8 mouse cellular contexts compared by ENCODE assay signal in genomic region chr5:34170726-34171125, GRCm38 (mm10). TPM values are rescaled to one million over a fixed set of nuclear protein-coding genes. Genes with fewer than 3 reads are reported as not detected.
DNase-seq lines count a peak whose midpoint lies in the region; ATAC-seq and TF ChIP-seq lines count a peak whose summit lies in the region.
"Had no signal": no experiment of that assay in that cellular context is flagged by ENCODE, and none has a peak within 500 bp of the region (broad histone marks: within the 10 kb centered on the region; RNA-seq: fewer than 3 reads in every experiment).

No protein-coding gene starts in this region.

- DNase-seq in ES-E14 (ENCODE audit: low read depth, low spot score), result no peak
- DNase-seq in neural tube, embryonic 10.5 days (ENCODE audit: extremely low spot score, low spot score), result no peak

- no peak overlapping the region for H3K4me2 ChIP-seq in intestine, embryonic 15.5 days (replicated peaks)
- no peak overlapping the region for H3K4me2 ChIP-seq in intestine, postnatal 0 days (replicated peaks; ENCODE audit: low read depth)
- H3K4me2 ChIP-seq in liver, embryonic 12.5 days, result no peak overlapping the region

- H3K27me3 ChIP-seq in intestine, embryonic 15.5 days (replicated peaks), result no peaks in the 10 kb centered on the region
- H3K27me3 ChIP-seq in intestine, postnatal 0 days (replicated peaks; ENCODE audit: control insufficient read depth, insufficient read depth, low read length), result no peaks in the 10 kb centered on the region
- H3K27me3 ChIP-seq in liver, embryonic 12.5 days (replicated peaks), result no peaks in the 10 kb centered on the region

- H3K4me3 ChIP-seq in intestine, embryonic 15.5 days (replicated peaks), result no peak overlapping the region
- no peak overlapping the region for H3K4me3 ChIP-seq in intestine, postnatal 0 days (ENCODE audit: low read depth, low read length)
- no peak overlapping the region for H3K4me3 ChIP-seq in ES-E14 (ENCODE audit: insufficient read depth in 1 of 2, low read depth in 1 of 2, low read length in 2 of 2, poor library complexity in 1 of 2, severe bottlenecking in 1 of 2)
- H3K4me3 ChIP-seq in brown adipose tissue, adult 24 weeks (ENCODE audit: insufficient read depth, low read depth, low read length), result no peak overlapping the region
- H3K4me3 ChIP-seq in liver, embryonic 12.5 days, result no peak overlapping the region

- H3K27ac ChIP-seq in intestine, embryonic 15.5 days, result peak overlapping the region; percentile 37; the same call in 1 of the 2 replicates
- H3K27ac ChIP-seq in intestine, postnatal 0 days (ENCODE audit: low read depth, low read length), result no peak overlapping the region
- H3K27ac ChIP-seq in ES-E14 (ENCODE audit: insufficient read depth, low read depth, low read length, poor library complexity, severe bottlenecking), result no peak overlapping the region
- peak overlapping the region; percentile 82 for H3K27ac ChIP-seq in brown adipose tissue, adult 24 weeks (replicated peaks; ENCODE audit: low read depth, low read length)
- H3K27ac ChIP-seq in liver, embryonic 12.5 days, result peak overlapping the region; percentile 86; the same call in 1 of the 2 replicates

- H3K4me1 ChIP-seq in intestine, embryonic 15.5 days (replicated peaks), result no peaks in the 10 kb centered on the region
- no peaks in the 10 kb centered on the region; the same call in 1 of the 2 replicates for H3K4me1 ChIP-seq in intestine, postnatal 0 days (replicated peaks; ENCODE audit: control insufficient read depth, insufficient read depth, low read length)
- peaks cover 11 to 14% of the 10 kb centered on the region in 2 experiments for H3K4me1 ChIP-seq in ES-E14 (ENCODE audit: control insufficient read depth in 2 of 2, insufficient read depth in 2 of 2, low read length in 2 of 2, poor library complexity in 1 of 2)
- no peaks in the 10 kb centered on the region for H3K4me1 ChIP-seq in brown adipose tissue, adult 24 weeks (ENCODE audit: control insufficient read depth, insufficient read depth, insufficient read length, low read length)
- peaks cover 25% of the 10 kb centered on the region for H3K4me1 ChIP-seq in liver, embryonic 12.5 days

- no peak for ATAC-seq in intestine, embryonic 15.5 days
- no peak for ATAC-seq in intestine, postnatal 0 days
- ATAC-seq in liver, embryonic 12.5 days, result no peak
- ATAC-seq in megakaryocyte-erythroid progenitor cell, adult 5-6 weeks (replicated peaks; ENCODE audit: low FRiP score, low TSS enrichment, poor library complexity, severe bottlenecking), result no peak

- H3K9me3 ChIP-seq in intestine, embryonic 15.5 days, result no peaks in the 10 kb centered on the region
- no peaks in the 10 kb centered on the region for H3K9me3 ChIP-seq in intestine, postnatal 0 days (ENCODE audit: control insufficient read depth)
- no peaks in the 10 kb centered on the region for H3K9me3 ChIP-seq in ES-E14 (ENCODE audit: control insufficient read depth, insufficient read depth, low read depth, low read length)
- H3K9me3 ChIP-seq in liver, embryonic 12.5 days (replicated peaks), result no peaks in the 10 kb centered on the region
- H3K9me3 ChIP-seq: forebrain, embryonic 10.5 days had no signal

- no peaks in the 10 kb centered on the region for H3K36me3 ChIP-seq in intestine, embryonic 15.5 days
- H3K36me3 ChIP-seq in intestine, postnatal 0 days (ENCODE audit: control insufficient read depth, insufficient read depth), result peaks cover 25% of the 10 kb centered on the region
- no peaks in the 10 kb centered on the region for H3K36me3 ChIP-seq in ES-E14 (ENCODE audit: control insufficient read depth, insufficient read depth, low read length, poor library complexity, severe bottlenecking)
- peaks cover 5% of the 10 kb centered on the region for H3K36me3 ChIP-seq in liver, embryonic 12.5 days

- WGBS in intestine, embryonic 15.5 days, result 62% methylated on average over 4 of the region's 4 CpGs
- WGBS in intestine, postnatal 0 days, result 63% methylated on average over 4 of the region's 4 CpGs
- WGBS in liver, embryonic 12.5 days (ENCODE audit: insufficient replicate concordance), result 54% methylated on average over 4 of the region's 4 CpGs

- in situ Hi-C loops in ES-E14 (cut with MboI; ENCODE audit: low sequenced_read_pairs in 2 of 2, unreplicated experiment in 2 of 2), result no loop called here

- no peak overlapping the region for H3K9ac ChIP-seq in intestine, embryonic 15.5 days
- no peak overlapping the region for H3K9ac ChIP-seq in intestine, postnatal 0 days (ENCODE audit: low read depth, low read length)
- 0 out of 2 replicates have a peak overlapping the region, but pooled peaks have one; percentile 33 for H3K9ac ChIP-seq in ES-E14 (ENCODE audit: insufficient read depth, low read depth, low read length, poor library complexity, severe bottlenecking)
- no peak overlapping the region for H3K9ac ChIP-seq in liver, embryonic 12.5 days

- no peak for TF ChIP-seq CTCF in intestine, postnatal 0 days (IDR thresholded peaks at IDR 0.05; ENCODE audit: low read depth)

TF ChIP-seq in ES-E14, 5 proteins besides CTCF, POLR2A, EP300 and RAD21:
- TF ChIP-seq ZC3H11A (IDR thresholded peaks at IDR 0.05; ENCODE audit: borderline replicate concordance, low read depth, low read length), result no peak
- TF ChIP-seq MAFK (IDR thresholded peaks at IDR 0.05; ENCODE audit: insufficient read depth, low read depth, low read length), result peak; percentile 75; the same call in 1 of the 2 replicates

RNA-seq across cellular contexts. Expression of gene Haus3, which starts 1.4 kb away (rescaled TPM):
- 30.1 and 34.4 TPM in 2 replicates for polyA plus RNA-seq in intestine, embryonic 15.5 days (2015; fragmentation: Nextera tagmentation; extraction: Ambion mirVana)
- polyA plus RNA-seq in intestine, postnatal 0 days (2015; fragmentation: Nextera tagmentation; extraction: Ambion mirVana), result 9.6 and 10.1 TPM in 2 replicates
- 17.6 and 26.8 TPM in 2 replicates for total RNA-seq in ES-E14 (2012; rRNA removed)
- polyA plus RNA-seq in brown adipose tissue, adult 24 weeks (2012; ENCODE audit: insufficient read depth, insufficient read length, missing spikeins), result 24.5 and 28.1 TPM in 2 replicates
- polyA plus RNA-seq in liver, embryonic 12.5 days (2016; fragmentation: Nextera tagmentation; extraction: Ambion mirVana), result 38.0 and 39.8 TPM in 2 replicates
- total RNA-seq in megakaryocyte-erythroid progenitor cell, adult 5-6 weeks (2014; fragmentation: Nextera tagmentation), result 45.3 and 52.4 TPM in 2 replicates
- 83.0 and 139 TPM in 2 replicates for total RNA-seq in megakaryocyte-erythroid progenitor cell, adult 5-6 weeks (2017)

RNA-seq across cellular contexts. Expression of gene Poln, which starts 1.5 kb away (rescaled TPM):
- 0.51 and 0.84 TPM in 2 replicates for polyA plus RNA-seq in intestine, embryonic 15.5 days (2015; fragmentation: Nextera tagmentation; extraction: Ambion mirVana)
- polyA plus RNA-seq in intestine, postnatal 0 days (2015; fragmentation: Nextera tagmentation; extraction: Ambion mirVana), result 0.41 TPM in 1 of 2 replicates, not detected in the other
- 0.18 and 0.37 TPM in 2 replicates for total RNA-seq in ES-E14 (2012; rRNA removed)
- 137 and 175 TPM in 2 replicates for polyA plus RNA-seq in brown adipose tissue, adult 24 weeks (2012; ENCODE audit: insufficient read depth, insufficient read length, missing spikeins)
- 0.48 and 0.56 TPM in 2 replicates for polyA plus RNA-seq in liver, embryonic 12.5 days (2016; fragmentation: Nextera tagmentation; extraction: Ambion mirVana)
- total RNA-seq in megakaryocyte-erythroid progenitor cell, adult 5-6 weeks (2014; fragmentation: Nextera tagmentation), result 0.26 and 3.1 TPM in 2 replicates
- 2.6 and 6.3 TPM in 2 replicates for total RNA-seq in megakaryocyte-erythroid progenitor cell, adult 5-6 weeks (2017)

RNA-seq across cellular contexts. Expression of gene Mxd4, which starts 16.8 kb away (rescaled TPM):
- 18.7 and 19.4 TPM in 2 replicates for polyA plus RNA-seq in intestine, embryonic 15.5 days (2015; fragmentation: Nextera tagmentation; extraction: Ambion mirVana)
- polyA plus RNA-seq in intestine, postnatal 0 days (2015; fragmentation: Nextera tagmentation; extraction: Ambion mirVana), result 14.1 and 17.7 TPM in 2 replicates
- total RNA-seq in ES-E14 (2012; rRNA removed), result 8.7 and 14.2 TPM in 2 replicates
- polyA plus RNA-seq in brown adipose tissue, adult 24 weeks (2012; ENCODE audit: insufficient read depth, insufficient read length, missing spikeins), result 69.9 and 70.6 TPM in 2 replicates
- polyA plus RNA-seq in liver, embryonic 12.5 days (2016; fragmentation: Nextera tagmentation; extraction: Ambion mirVana), result 5.4 and 5.5 TPM in 2 replicates
- 32.3 and 34.4 TPM in 2 replicates for total RNA-seq in megakaryocyte-erythroid progenitor cell, adult 5-6 weeks (2014; fragmentation: Nextera tagmentation)
- 9.5 and 14.7 TPM in 2 replicates for total RNA-seq in megakaryocyte-erythroid progenitor cell, adult 5-6 weeks (2017)

Comparison
In these comparisons a context has a peak if more than half of its experiments do, and no peak if none do; other contexts are left out.
1. H3K27ac ChIP-seq: peak in intestine, embryonic 15.5 days (single experiment), brown adipose tissue, adult 24 weeks (single experiment) and liver, embryonic 12.5 days (single experiment); none in intestine, postnatal 0 days (single experiment) and ES-E14 (single experiment).
2. RNA of gene Poln, which starts 1.5 kb away (polyA plus RNA-seq): 137 to 175 TPM in brown adipose tissue, adult 24 weeks; 0.51 to 0.84 TPM in intestine, embryonic 15.5 days, 0.48 to 0.56 TPM in liver, embryonic 12.5 days and 0.41 TPM in intestine, postnatal 0 days; every median in the first group is over 10 times any median in the second.